Mouse (Mus musculus) forebrain, embryonic 14.5 days (tissue): ENCODE measurements at regions not wholly inside any gene's neighbourhood (a gene's known extent, or its start where the extent isn't known, plus 50 kb on each side); places are given as distances from the start of the nearest gene placed in this dataset.

Source experiments
- ATAC-seq: fragments of 200-750 bp; cut with Nextera tagmentation; 2 replicates; pipeline ENCODE4 v1.8.0; 2017; ENCODE audit warnings: mild to moderate bottlenecking, moderate library complexity
- DNase-seq: peaks from one replicate; pipeline ENCODE4 v3.0.0-alpha.2; 2015; ENCODE audit warnings: low spot score
- H3K27ac ChIP-seq: fragments of 300-500 bp; sonication (generic); 2 replicates; pipeline ENCODE4 v1.5.1; 2014; ENCODE audit warnings: low read depth, mild to moderate bottlenecking, control low read depth, low read length, moderate library complexity
- H3K27me3 ChIP-seq: fragments of 300-500 bp; sonication (generic); replicated peaks from 2 replicates; pipeline ENCODE4 v1.6.1; 2014; ENCODE audit warnings: low read length, control low read depth, mixed read lengths; ENCODE audit not compliant: control insufficient read depth, insufficient read depth
- H3K36me3 ChIP-seq: fragments of 300-500 bp; sonication (generic); 2 replicates; pipeline ENCODE4 v1.6.1; 2014; ENCODE audit warnings: low read length, control low read depth; ENCODE audit not compliant: control insufficient read depth, insufficient read depth
- H3K4me1 ChIP-seq: fragments of 300-500 bp; sonication (generic); 2 replicates; pipeline ENCODE4 v1.6.1; 2014; ENCODE audit warnings: antibody characterized with exemption, low read length, control low read depth; ENCODE audit not compliant: control insufficient read depth, insufficient read depth
- H3K4me2 ChIP-seq: fragments of 300-500 bp; sonication (generic); 2 replicates; pipeline ENCODE4 v1.6.1; 2014; ENCODE audit warnings: mild to moderate bottlenecking, control low read depth, low read length
- H3K4me3 ChIP-seq: fragments of 300-500 bp; sonication (generic); 2 replicates; pipeline ENCODE4 v1.5.1; 2014; ENCODE audit warnings: low read depth, low read length, control low read depth
- H3K9ac ChIP-seq: fragments of 300-500 bp; sonication (generic); 2 replicates; pipeline ENCODE4 v1.6.1; 2014; ENCODE audit warnings: mild to moderate bottlenecking, low read length, control low read depth, moderate library complexity
- H3K9me3 ChIP-seq: fragments of 300-500 bp; sonication (generic); replicated peaks from 2 replicates; pipeline ENCODE4 v1.6.1; 2016; ENCODE audit warnings: low read length, control low read depth, mixed read lengths; ENCODE audit not compliant: control insufficient read depth
- WGBS: fragments of 180-500 bp; shearing (Covaris S2); extraction: QIAGEN DNeasy Blood & Tissue Kit; methylation state at CpG from one replicate; pipeline ENCODE4 v1.1.7; 2014; 5-methylcytosine and 5-hydroxymethylcytosine counted together

GRCm38 (mm10) chr1:52553871-52554270, 53.4 kb upstream of the Nab1 start:
- Histone ChIP-seq H3K9me3 (no peaks in the 10 kb centered on the region), H3K36me3 (no peaks in the 10 kb centered on the region), H3K27ac (no peak overlapping the region), H3K4me1 (no peaks in the 10 kb centered on the region), H3K4me2 (no peak overlapping the region), H3K9ac (no peak overlapping the region), H3K4me3 (no peak overlapping the region), H3K27me3 (no peaks in the 10 kb centered on the region)
- ATAC-seq (no peak), DNase-seq (no peak)
- WGBS, result 70% methylated on average over 4 of the region's 4 CpGs

- no peak for DNase-seq
- WGBS, result 50% methylated on average over 6 of the region's 6 CpGs
- Histone ChIP-seq H3K4me3 (no peak overlapping the region), H3K27ac (no peak overlapping the region), H3K9me3 (no peaks in the 10 kb centered on the region), H3K4me2 (no peak overlapping the region), H3K36me3 (no peaks in the 10 kb centered on the region), H3K27me3 (no peaks in the 10 kb centered on the region), H3K9ac (no peak overlapping the region), H3K4me1 (no peaks in the 10 kb centered on the region)
- no peak for ATAC-seq
These were observed 64.7 kb upstream of the Nemp2 start for GRCm38 (mm10) chr1:52565812-52566211.

DNA sequence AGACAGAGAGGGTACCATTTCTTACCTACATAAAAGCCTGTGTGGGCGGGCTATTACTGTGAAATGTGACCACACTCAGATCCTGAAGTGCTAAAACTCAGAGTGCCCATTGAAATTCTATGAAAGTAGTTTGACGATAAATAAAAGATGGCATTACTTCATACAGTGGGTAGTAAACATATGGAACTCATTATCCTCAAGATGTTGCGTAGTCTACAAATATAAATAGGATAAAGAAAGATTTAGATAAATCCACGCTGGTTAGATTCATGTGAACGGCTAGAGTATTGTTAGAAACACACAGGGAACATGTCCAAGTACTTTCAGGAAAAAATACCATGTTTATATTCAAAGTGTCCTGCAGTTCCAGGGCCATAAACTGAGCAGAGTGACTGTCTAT, 58.8 kb upstream of the Nemp2 start:
- Histone ChIP-seq H3K27ac (no peak overlapping the region), H3K27me3 (no peaks in the 10 kb centered on the region), H3K4me3 (no peak overlapping the region), H3K4me2 (no peak overlapping the region), H3K36me3 (no peaks in the 10 kb centered on the region), H3K9ac (no peak overlapping the region), H3K9me3 (no peaks in the 10 kb centered on the region), H3K4me1 (no peaks in the 10 kb centered on the region)
- 77% methylated on average over 5 of the region's 5 CpGs for WGBS
- DNase-seq, result peak; percentile 13
- ATAC-seq, result no peak

DNA sequence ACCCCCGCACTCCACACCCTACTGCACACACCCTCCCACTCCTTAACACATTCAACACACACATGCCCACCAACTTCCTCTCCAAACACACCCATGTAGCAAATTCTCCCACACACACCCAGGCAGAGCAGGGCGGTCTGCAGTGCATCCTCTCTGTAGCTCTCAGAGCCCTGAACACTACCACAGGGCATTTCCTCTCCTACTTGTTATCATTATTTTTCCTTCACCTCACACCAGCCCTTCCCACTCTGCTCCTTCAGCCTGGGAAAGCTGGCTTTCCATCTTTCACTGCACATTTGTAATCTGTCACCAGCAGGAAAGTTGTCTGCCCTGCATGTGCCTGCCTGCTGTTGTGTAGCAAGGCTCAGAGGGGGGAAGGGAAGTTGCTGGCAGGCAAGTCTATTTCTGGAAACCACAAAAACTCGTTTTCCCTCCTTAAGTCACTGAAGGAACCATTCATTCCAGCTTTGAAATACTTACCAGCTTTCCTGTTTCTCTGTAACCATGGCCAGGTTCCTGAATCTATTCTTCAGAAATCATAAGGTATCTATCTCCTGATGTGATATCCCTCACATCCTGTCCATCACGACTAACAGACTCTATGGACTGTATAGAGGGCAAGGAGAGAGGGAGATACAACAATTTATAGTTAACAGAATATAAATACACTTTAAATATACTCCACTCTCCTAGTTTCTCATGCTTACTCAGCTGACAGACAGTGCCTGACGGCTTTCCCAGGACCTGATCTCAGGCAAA, 52.0 kb upstream of the Nemp2 start:
- peak; percentile 93 for ATAC-seq
- peak overlapping the region; percentile 35 for H3K27ac ChIP-seq
- WGBS, result 60% methylated on average over 5 of the region's 5 CpGs

GRCm38 (mm10) chr1:52580132-52580896, 50.2 kb upstream of the Nemp2 start:
- Histone ChIP-seq H3K4me3 (no peak overlapping the region), H3K9me3 (no peaks in the 10 kb centered on the region), H3K36me3 (no peaks in the 10 kb centered on the region), H3K4me1 (no peaks in the 10 kb centered on the region), H3K27me3 (no peaks in the 10 kb centered on the region), H3K9ac (no peak overlapping the region), H3K27ac (no peak overlapping the region), H3K4me2 (no peak overlapping the region)
- 81% methylated on average over 4 of the region's 4 CpGs for WGBS
- ATAC-seq (no peak), DNase-seq (no peak)

More for the DNA sequence above, 52.0 kb upstream of the Nemp2 start:
- H3K4me3 ChIP-seq, result no peak overlapping the region
- H3K27me3 ChIP-seq, result no peaks in the 10 kb centered on the region
- no peaks in the 10 kb centered on the region for H3K36me3 ChIP-seq
- H3K4me1 ChIP-seq, result no peaks in the 10 kb centered on the region
- H3K9me3 ChIP-seq, result no peaks in the 10 kb centered on the region
- H3K4me2 ChIP-seq, result no peak overlapping the region
- no peak overlapping the region for H3K9ac ChIP-seq
- peak; percentile 74 for DNase-seq
